Mouse (Mus musculus) right cerebral cortex, postnatal 25 days (tissue): Measurements from ENCODE around the gene Il1r2.

ENCODE experiments used
- DNase-seq: peaks from one replicate; pipeline ENCODE4 v3.0.0; 2022

Il1r2 gene

DNA sequence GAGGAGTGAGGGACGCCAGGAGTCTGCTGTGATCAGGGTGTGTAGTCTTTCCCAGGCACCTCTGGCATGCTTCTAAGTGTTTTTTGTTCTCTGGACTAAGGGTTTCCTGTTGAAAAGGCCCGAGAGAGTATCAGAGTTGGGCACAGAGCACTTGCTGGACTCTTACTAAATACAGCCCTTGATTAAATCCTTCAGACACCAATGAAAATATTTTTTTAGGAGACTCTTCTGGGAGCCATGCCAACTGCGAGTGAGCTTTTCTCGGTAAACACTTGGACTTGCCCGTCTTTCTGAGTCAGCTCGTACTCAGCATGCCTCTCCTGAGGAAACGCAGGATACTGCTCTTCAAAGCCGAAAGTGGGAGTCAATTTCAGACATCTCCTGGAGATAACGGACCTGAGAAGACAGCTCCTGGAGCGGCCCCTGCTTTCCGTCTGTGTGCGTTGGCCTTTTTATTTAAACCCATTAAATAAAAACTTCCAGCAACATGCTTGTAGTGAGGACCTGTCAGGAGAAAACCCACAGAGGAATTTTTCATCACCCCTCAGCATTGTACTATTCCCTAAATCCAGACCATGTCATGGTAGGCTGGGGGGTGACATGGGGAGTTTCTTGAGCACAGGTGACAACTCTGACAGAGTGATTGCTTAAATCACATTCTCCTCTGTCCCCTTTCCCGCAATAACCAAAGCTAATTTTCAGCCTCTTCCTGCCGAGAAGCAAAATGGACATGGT lies 66.1 kb downstream of the Il1r2 start:
- DNase-seq = peak; percentile 64

- DNase-seq = no peak
Measured at GRCm38 (mm10) chr1:40156096-40156495, 82.2 kb downstream of the Il1r2 start.

DNA sequence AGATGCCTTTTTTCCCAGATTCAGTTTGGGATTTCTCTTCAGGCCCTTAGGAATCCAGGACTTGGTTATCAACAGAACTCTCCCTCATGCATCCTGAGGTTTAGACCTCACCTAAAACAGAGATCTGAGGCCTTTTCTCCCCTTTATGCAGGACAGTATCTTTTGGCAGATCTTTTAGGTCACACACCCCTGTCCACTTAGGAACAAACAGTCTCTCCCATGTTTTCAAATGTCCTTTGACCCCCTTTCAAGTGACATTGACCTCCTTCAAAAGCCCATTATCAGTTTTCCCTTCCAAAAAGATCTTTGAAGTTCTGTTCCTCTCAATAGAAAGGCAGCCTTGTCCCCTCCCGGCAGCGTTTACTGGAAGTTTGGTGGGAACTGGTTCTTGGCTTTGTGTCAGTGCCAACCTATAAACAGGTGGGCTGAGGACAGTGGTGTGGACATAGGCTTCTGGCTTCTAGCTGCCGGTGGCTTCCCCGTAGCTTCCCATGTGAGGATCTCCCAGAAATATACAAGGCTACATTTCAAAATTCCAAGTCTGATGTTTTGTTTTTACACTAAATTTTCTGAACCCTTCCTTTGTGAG lies 89.5 kb downstream of the Il1r2 start:
- no peak for DNase-seq

DNA sequence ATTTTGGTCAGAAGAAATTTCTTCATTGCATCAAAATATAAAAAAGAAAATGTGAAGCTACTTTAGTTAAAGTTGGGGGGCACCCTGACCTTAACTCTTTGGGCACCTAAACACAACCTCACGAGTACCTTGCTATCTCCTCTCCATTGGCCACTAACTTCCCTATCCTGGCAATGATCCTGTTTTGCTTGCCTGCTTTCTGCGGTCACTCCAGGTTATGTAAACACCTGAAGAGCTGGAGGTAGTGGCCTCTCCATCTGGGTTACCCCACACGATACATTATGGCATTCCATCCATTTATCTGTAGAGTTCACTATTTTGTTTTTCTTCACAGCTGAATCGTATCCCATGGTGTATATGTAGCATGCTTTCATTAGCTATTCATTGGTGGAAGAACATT lies 90.5 kb downstream of the Il1r2 start:
- DNase-seq = no peak

GRCm38 (mm10) chr1:40167585-40167984 lies 93.7 kb downstream of the Il1r2 start:
- DNase-seq = no peak

GRCm38 (mm10) chr1:40171878-40172277 lies 98.0 kb downstream of the Il1r2 start:
- DNase-seq = peak; percentile 48

DNA sequence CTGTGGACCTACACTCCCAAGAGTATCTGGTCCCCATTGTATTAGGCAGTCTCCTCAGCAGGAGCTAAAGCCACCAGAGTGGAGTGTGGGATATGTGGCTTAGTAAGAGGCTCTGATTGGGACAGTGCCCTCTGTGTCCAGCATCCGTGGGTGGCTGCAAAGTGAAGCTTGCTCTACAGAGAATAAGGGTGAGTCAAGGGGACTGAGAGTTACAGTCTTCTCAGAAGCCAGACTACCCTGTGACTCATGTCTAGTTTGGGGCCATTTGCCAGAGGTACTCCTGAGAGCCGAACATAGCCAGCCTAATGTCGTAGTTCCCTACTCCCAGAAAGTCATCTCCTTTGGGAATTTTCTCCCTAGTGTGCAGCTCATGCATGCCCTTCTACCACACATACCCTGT lies 100.3 kb downstream of the Il1r2 start:
- DNase-seq = no peak
